Mouse (Mus musculus) embryonic facial prominence, embryonic 12.5 days (tissue): Measurements from ENCODE around the gene Dapk1. TPM values are rescaled to one million over a fixed set of nuclear protein-coding genes. Genes with fewer than 3 reads are reported as not detected.

Experiments
- ATAC-seq: fragments of 200-750 bp; cut with Nextera tagmentation; 2 replicates; pipeline ENCODE4 v1.8.0; 2017; ENCODE audit not compliant: insufficient number of reproducible peaks, insufficient read depth, low FRiP score, low TSS enrichment
- H3K27ac ChIP-seq: fragments of 300-500 bp; sonication (generic); 2 replicates; pipeline ENCODE4 v1.5.1; 2016; ENCODE audit warnings: mild to moderate bottlenecking
- H3K27me3 ChIP-seq: fragments of 300-500 bp; sonication (generic); 2 replicates; pipeline ENCODE4 v1.6.1; 2016; ENCODE audit warnings: mild to moderate bottlenecking, moderate library complexity
- H3K36me3 ChIP-seq: fragments of 300-500 bp; sonication (generic); 2 replicates; pipeline ENCODE4 v1.6.1; 2016; ENCODE audit warnings: mild to moderate bottlenecking
- H3K4me1 ChIP-seq: fragments of 300-500 bp; sonication (generic); 2 replicates; pipeline ENCODE4 v1.6.1; 2016
- H3K4me2 ChIP-seq: fragments of 300-500 bp; sonication (generic); replicated peaks from 2 replicates; pipeline ENCODE4 v1.6.1; 2016; ENCODE audit warnings: mild to moderate bottlenecking, moderate library complexity
- H3K4me3 ChIP-seq: fragments of 300-500 bp; sonication (generic); 2 replicates; pipeline ENCODE4 v1.5.1; 2016; ENCODE audit warnings: mild to moderate bottlenecking
- H3K9ac ChIP-seq: fragments of 300-500 bp; sonication (generic); 2 replicates; pipeline ENCODE4 v1.6.1; 2016; ENCODE audit warnings: mild to moderate bottlenecking, moderate library complexity
- H3K9me3 ChIP-seq: fragments of 300-500 bp; sonication (generic); 2 replicates; pipeline ENCODE4 v1.6.1; 2016; ENCODE audit warnings: mild to moderate bottlenecking, moderate library complexity
- WGBS: fragments of 180-500 bp; shearing (Covaris S2); methylation state at CpG from one replicate; pipeline ENCODE4 v1.1.7; 2016; 5-methylcytosine and 5-hydroxymethylcytosine counted together
- polyA plus RNA-seq: library from polyadenylated mRNA; unstranded; fragments of >200 nt; fragmentation: Nextera tagmentation; extraction: Ambion mirVana; gene quantifications from 2 replicates; pipeline ENCODE4 v1.2.1, GENCODE M21; 2016

Dapk1 gene
- polyA plus RNA-seq = 29.9 and 31.9 TPM in 2 replicates

DNA sequence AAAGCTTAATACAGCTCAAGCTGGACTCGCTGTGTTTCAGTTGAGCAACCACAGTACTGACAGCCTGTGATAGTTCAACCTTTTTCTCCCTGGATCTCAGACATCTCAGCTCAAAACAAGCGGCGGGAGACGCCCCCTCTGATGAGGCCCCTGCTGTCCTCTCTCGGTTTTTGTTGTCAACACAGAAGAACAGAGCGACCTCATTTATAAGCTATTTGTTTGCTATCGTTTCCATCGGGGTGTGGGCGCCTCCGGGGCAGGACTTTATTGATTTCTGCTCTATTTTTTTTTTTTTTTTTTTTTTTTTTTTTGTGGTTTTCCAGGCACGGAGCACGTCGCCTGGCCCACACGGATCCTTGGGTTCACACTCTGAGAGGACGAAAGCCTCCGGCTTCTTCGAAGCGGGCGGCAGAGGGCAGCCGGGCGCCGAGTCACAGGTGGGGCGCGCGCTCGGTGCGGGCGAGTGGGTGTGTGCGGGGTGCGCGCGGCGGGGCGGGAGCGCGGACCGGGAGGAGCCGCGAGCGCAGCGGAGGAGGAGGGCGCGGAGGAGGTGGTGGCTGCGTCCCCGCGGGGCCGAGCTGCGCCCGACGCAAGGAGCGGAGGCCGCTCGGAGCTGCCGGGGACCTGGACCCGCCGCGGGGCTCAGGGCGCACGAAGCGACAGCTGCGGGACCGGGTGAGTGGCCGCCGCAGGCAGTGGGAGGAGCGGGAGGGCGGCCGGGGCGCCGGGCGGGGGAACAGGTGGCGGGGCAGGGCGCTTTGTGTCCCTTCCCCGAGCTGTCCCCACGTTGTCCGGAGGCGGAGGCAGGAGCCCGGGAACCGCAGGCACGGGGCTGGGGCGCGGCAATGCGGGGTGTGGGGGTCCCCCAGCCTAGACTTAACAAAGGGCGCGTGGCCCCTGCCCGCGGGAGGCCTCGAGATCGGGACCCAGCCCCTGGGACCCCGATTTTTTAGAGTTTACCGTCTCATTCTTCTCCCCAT is at the start of gene Dapk1:
Gene Dapk1 (plus strand): TSS at position 512 of the 980 bp plus-strand sequence.
- peaks cover 16% of the 10 kb centered on the region; the same call in 1 of the 2 replicates for H3K4me1 ChIP-seq
- H3K9ac ChIP-seq = peak within 1 kb of the TSS; percentile 83
- H3K36me3 ChIP-seq = no peaks in the 10 kb centered on the region
- H3K9me3 ChIP-seq = no peaks in the 10 kb centered on the region
- peak within 1 kb of the TSS; percentile 78 for H3K27ac ChIP-seq
- peak; percentile 87 for ATAC-seq
- no peaks in the 10 kb centered on the region for H3K27me3 ChIP-seq
- H3K4me2 ChIP-seq = peak within 1 kb of the TSS; percentile 70
- under 1% methylated on average over 62 of the region's 90 CpGs for WGBS
- peak within 1 kb of the TSS; percentile 84 for H3K4me3 ChIP-seq

DNA sequence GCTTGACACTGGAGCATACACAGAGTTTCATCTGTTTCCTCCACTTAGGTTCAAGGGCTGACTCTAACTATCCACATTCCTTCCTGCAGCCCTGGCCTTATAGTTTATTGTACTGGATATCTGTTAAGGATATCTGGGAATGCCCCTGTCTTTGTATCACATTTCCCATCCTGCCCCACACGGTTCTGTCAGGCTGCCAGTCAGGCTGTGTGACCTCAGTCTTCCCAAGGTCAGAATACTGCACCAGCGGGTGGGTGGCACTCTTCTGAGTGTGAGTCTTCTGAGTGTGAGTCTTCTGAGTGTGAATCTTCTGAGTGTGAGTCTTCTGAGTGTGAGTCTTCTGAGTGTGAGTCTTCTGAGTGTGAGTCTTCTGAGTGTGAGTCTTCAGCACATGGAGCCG is 48.4 kb upstream of the Dapk1 start:
- no peaks in the 10 kb centered on the region for H3K4me1 ChIP-seq
- H3K9me3 ChIP-seq = no peaks in the 10 kb centered on the region
- no peak overlapping the region for H3K4me2 ChIP-seq
- WGBS = 68% methylated on average over 3 of the region's 3 CpGs
- no peaks in the 10 kb centered on the region for H3K36me3 ChIP-seq
- no peak overlapping the region for H3K4me3 ChIP-seq
- no peak for ATAC-seq
- no peaks in the 10 kb centered on the region for H3K27me3 ChIP-seq
- no peak overlapping the region for H3K9ac ChIP-seq
- H3K27ac ChIP-seq = no peak overlapping the region

DNA sequence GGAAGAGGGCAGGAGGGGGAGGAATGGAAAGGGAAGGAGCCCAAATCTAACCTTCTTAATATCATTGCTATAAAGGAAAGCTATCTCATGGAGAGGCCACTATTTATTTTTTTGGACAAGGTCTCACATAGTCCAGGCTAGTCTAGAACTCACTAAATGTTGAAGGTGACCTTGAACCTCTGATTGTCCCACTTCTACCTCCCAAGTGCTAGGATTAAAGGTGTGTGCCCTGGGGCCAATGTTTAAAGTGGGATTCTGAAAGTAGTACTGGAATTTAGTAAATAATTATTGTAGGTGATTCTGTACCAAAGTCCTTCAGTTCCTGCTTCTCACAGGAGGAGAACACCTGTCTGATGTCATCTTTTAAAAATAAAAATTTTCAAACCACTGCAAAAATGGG is 45.3 kb upstream of the Dapk1 start:
- no peak overlapping the region for H3K9ac ChIP-seq
- no peaks in the 10 kb centered on the region for H3K27me3 ChIP-seq
- H3K27ac ChIP-seq = no peak overlapping the region
- H3K36me3 ChIP-seq = no peaks in the 10 kb centered on the region
- no peak overlapping the region for H3K4me2 ChIP-seq
- no peaks in the 10 kb centered on the region for H3K9me3 ChIP-seq
- no peak for ATAC-seq
- H3K4me3 ChIP-seq = no peak overlapping the region
- H3K4me1 ChIP-seq = no peaks in the 10 kb centered on the region

DNA sequence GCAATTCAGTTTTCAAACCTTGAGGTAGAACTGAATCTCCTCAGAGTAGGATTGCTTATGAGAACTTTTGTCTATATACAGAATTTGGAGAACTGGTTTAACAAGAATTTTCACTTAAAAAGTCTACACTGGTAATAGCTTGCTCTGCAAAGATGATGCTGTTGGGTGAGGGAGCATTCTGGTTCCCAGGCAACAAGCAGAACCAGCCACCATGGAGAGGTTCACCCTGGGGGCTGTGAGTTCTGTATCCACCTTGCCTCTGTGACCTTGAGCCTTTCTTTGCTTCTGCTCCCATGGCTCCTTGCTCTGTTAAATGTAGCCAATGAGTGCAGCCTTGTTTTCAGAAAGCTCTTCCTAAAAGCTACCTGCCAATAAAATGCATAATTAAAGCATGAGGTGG is 44.8 kb upstream of the Dapk1 start:
- Histone ChIP-seq H3K4me2 (no peak overlapping the region), H3K9me3 (no peaks in the 10 kb centered on the region), H3K4me1 (no peaks in the 10 kb centered on the region), H3K9ac (no peak overlapping the region), H3K4me3 (no peak overlapping the region), H3K27me3 (no peaks in the 10 kb centered on the region), H3K27ac (no peak overlapping the region), H3K36me3 (no peaks in the 10 kb centered on the region)
- ATAC-seq = no peak

DNA sequence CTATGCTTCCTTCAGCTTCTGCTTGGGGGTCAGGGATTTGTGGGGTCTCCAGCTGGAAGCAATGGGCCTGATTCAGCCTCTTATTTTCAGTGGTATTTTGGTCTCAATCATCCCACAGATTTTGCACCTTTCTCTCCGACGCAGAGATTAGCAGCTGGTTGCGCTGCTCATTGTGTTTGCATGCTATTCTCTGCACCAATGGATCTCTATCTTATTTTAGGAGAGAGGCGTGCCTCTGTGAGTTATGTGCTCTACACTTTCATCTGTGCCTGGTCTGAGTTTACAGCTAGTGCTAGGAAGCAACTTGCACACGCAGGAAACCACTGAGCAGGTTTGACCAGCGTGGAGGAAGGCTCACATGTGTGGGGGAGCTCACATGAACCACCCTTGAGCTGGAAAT is 37.4 kb upstream of the Dapk1 start:
- Histone ChIP-seq H3K4me3 (no peak overlapping the region), H3K27ac (no peak overlapping the region), H3K9me3 (no peaks in the 10 kb centered on the region), H3K36me3 (no peaks in the 10 kb centered on the region), H3K4me2 (no peak overlapping the region), H3K4me1 (peaks cover 2% of the 10 kb centered on the region; the same call in 1 of the 2 replicates), H3K9ac (no peak overlapping the region), H3K27me3 (no peaks in the 10 kb centered on the region)
- ATAC-seq = no peak
- 78% methylated on average over 6 of the region's 6 CpGs for WGBS

DNA sequence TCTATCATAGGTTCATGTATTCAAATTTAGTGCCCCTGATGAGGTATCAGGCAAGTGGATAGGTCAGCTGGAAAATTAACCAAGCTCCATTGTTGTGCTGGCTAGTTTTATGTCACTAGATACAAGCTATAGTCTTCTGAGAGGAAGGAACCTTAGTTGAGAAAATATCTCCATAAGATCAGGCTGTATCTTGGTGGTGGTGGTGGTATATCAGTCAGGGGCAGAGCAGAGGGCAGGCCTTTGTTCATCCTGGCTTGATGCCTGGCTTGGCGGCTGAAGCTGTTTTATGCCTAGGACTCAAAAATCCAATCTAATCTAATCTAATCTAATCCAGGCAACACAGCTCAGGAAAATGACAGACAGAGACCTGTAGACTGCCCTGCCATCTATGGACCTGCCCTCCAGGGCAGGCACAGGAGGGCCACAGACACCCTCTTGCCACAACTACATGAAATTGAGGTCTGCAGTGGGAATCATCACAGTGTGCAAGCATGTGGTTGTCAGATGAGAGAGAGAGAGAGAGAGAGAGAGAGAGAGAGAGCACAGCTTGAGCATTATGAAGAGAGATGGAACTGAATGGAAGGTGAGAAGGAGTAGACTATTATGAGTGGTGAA is 32.7 kb upstream of the Dapk1 start:
- Histone ChIP-seq H3K27ac (no peak overlapping the region), H3K4me2 (no peak overlapping the region), H3K27me3 (no peaks in the 10 kb centered on the region), H3K4me3 (no peak overlapping the region), H3K4me1 (peaks cover 2% of the 10 kb centered on the region; the same call in 1 of the 2 replicates), H3K9ac (no peak overlapping the region), H3K36me3 (no peaks in the 10 kb centered on the region), H3K9me3 (no peaks in the 10 kb centered on the region)
- WGBS = 76% methylated on average over 1 of the region's 1 CpGs
- no peak for ATAC-seq

DNA sequence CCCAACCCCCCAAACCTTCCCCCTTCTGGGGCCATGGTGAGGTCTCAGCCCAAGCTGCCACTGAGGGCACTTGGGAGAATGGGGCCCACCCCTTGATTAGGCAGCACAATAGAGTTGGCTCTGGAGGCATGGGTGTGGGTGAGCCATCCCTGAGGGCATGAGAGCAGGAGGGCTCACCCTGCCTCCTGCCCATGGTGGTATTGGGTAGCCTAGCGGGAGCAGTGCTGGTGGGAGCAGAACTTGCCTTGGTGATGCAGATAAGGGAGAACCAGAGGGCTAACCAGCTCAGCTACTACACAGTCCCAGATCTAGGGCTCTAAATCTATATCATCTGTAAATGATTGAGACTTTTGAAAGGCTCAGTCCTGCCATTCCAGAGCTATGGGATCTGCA is 32.2 kb upstream of the Dapk1 start:
- H3K4me3 ChIP-seq = no peak overlapping the region
- WGBS = 94% methylated on average over 1 of the region's 1 CpGs

DNA sequence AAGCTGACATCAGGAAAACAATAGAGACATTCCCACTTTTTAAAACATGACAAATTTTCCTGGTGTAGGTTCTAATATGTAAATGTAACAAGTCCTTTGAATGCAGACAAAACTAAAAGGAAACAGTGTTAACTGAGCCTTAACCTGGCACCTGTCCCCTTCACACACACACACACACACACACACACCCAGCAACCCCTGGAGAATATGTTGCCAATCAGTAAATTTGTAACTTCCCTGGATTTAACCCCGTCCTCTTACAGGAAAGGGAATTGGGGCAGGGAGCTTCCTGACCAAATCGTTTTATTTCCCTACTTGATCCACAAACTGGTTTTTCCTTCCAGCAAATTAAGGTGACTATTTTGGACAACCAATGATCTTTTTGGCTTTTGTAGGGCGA is 28.2 kb upstream of the Dapk1 start:
- no peak for ATAC-seq
- no peaks in the 10 kb centered on the region for H3K9me3 ChIP-seq
- 51% methylated on average over 3 of the region's 3 CpGs for WGBS
- no peaks in the 10 kb centered on the region for H3K36me3 ChIP-seq
- no peak overlapping the region for H3K4me2 ChIP-seq
- no peaks in the 10 kb centered on the region for H3K4me1 ChIP-seq
- no peak overlapping the region for H3K4me3 ChIP-seq
- no peak overlapping the region for H3K27ac ChIP-seq
- H3K27me3 ChIP-seq = no peaks in the 10 kb centered on the region
- no peak overlapping the region for H3K9ac ChIP-seq

More for the DNA sequence above, 32.2 kb upstream of the Dapk1 start:
- H3K27ac ChIP-seq = no peak overlapping the region
- H3K4me2 ChIP-seq = no peak overlapping the region
- H3K9ac ChIP-seq = no peak overlapping the region
- ATAC-seq = no peak
- H3K36me3 ChIP-seq = no peaks in the 10 kb centered on the region
- H3K27me3 ChIP-seq = no peaks in the 10 kb centered on the region
- H3K9me3 ChIP-seq = no peaks in the 10 kb centered on the region
- no peaks in the 10 kb centered on the region for H3K4me1 ChIP-seq

DNA sequence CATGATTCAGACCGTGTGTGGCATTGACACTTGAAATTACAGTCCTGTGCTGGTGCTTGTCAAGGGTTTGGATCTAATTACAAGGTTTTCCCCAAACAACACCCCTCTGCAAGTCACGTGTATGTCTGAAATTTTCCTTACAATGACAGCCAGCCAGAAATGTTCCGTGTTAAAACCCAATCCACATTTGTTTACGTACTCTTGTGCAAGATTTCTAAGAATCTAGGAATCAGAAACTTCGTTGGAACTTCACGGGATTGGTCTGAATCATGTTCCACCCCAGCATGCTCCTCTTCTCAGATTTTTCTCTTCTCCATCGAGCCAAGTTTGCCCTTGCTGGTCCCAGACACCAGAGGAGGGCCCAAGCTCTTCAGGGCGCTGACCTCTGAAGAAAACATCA is 27.8 kb upstream of the Dapk1 start:
- ATAC-seq = no peak
- H3K4me2 ChIP-seq = no peak overlapping the region
- no peaks in the 10 kb centered on the region for H3K27me3 ChIP-seq
- H3K9ac ChIP-seq = no peak overlapping the region
- H3K36me3 ChIP-seq = no peaks in the 10 kb centered on the region
- H3K27ac ChIP-seq = no peak overlapping the region
- H3K4me1 ChIP-seq = no peaks in the 10 kb centered on the region
- 54% methylated on average over 8 of the region's 8 CpGs for WGBS
- no peak overlapping the region for H3K4me3 ChIP-seq
- no peaks in the 10 kb centered on the region for H3K9me3 ChIP-seq

DNA sequence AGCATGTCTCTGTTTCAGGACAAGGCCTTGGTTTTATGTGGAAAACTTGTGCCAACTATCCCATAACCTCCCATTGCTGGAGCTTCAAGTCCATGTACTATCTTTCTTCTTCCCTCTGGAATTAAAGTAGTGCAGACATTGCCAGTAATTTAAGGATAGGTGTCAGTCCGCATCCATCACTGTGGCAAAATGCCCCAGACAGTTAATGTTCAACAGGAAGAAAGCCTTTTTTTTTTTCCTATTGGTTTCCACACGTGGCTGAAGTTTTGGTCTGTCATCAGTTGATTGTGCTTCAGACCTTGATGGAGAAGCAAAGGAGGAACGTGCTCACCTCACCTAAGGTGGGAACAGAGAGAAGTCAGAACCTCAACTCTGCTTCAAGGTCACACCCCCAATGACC is 23.2 kb upstream of the Dapk1 start:
- H3K36me3 ChIP-seq = no peaks in the 10 kb centered on the region
- H3K4me2 ChIP-seq = no peak overlapping the region
- H3K27me3 ChIP-seq = no peaks in the 10 kb centered on the region
- no peak overlapping the region for H3K4me3 ChIP-seq
- no peaks in the 10 kb centered on the region for H3K9me3 ChIP-seq
- ATAC-seq = no peak
- 76% methylated on average over 3 of the region's 3 CpGs for WGBS
- H3K9ac ChIP-seq = no peak overlapping the region
- H3K27ac ChIP-seq = no peak overlapping the region
- no peaks in the 10 kb centered on the region for H3K4me1 ChIP-seq

DNA sequence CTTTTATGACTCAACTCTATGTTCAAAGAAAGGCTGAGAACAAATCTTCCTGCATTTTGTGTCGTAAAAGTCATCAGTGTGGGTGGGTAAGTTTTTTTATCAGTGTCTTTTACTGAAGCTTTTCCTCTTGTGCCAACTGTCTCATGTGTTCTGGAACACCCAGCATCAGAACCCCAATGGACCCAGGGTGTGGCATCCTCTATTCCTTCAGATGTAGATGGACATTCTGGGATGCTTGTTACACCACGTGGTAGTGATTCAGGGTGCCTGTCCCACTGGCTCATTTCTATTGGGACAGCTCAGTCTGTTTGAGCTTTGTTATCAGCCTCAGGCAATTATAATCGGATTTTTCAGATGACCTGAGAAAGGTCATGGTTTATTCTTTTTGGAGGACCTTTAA is 6.9 kb upstream of the Dapk1 start:
- Histone ChIP-seq H3K36me3 (no peaks in the 10 kb centered on the region), H3K4me3 (no peak overlapping the region), H3K4me1 (no peaks in the 10 kb centered on the region), H3K9me3 (no peaks in the 10 kb centered on the region), H3K4me2 (no peak overlapping the region), H3K9ac (no peak overlapping the region), H3K27me3 (no peaks in the 10 kb centered on the region), H3K27ac (no peak overlapping the region)
- 72% methylated on average over 3 of the region's 3 CpGs for WGBS
- no peak for ATAC-seq

DNA sequence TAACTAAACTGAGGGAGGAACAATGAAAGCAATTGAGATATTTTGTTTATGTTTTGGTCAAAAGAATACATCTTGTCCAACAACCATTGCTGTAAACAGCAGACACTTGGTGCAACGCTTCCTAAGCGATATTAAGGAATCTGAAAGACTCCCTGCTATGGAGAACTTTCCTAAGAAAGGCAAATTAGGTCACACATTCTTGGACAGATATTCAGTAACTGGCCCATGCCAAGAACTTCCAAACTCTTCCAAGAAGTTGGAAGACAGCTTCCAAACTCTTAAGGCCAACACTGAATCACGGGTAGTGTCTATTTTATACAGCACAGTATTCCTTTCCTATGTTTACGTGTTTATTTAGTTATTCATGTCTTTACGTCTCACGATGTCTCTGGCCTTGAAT is 6.2 kb upstream of the Dapk1 start:
- WGBS = 93% methylated on average over 6 of the region's 6 CpGs
- Histone ChIP-seq H3K4me1 (no peaks in the 10 kb centered on the region), H3K4me3 (no peak overlapping the region), H3K4me2 (no peak overlapping the region), H3K9ac (no peak overlapping the region), H3K36me3 (no peaks in the 10 kb centered on the region), H3K27me3 (no peaks in the 10 kb centered on the region), H3K9me3 (no peaks in the 10 kb centered on the region), H3K27ac (no peak overlapping the region)
- no peak for ATAC-seq
